Mouse (Mus musculus) spleen, adult 2 months (tissue): ENCODE data around the gene Slc13a4.

ENCODE experiments used
- CTCF ChIP-seq: fragments of 200-500 bp; IDR thresholded peaks from 2 replicates; pipeline ENCODE4 v1.5.1; 2011; ENCODE audit warnings: mild to moderate bottlenecking, inconsistent platforms; ENCODE audit not compliant: insufficient read depth, insufficient read length, insufficient replicate concordance; ENCODE audit errors: extremely low read depth
- POLR2A ChIP-seq: fragments of 200-500 bp; IDR thresholded peaks from 2 replicates; pipeline ENCODE4 v1.6.1; 2011; ENCODE audit warnings: low read depth, low read length, inconsistent platforms

- no peak for TF ChIP-seq CTCF
- no peak for TF ChIP-seq POLR2A
These were observed 29.9 kb downstream of the Slc13a4 start for GRCm38 (mm10) chr6:35277903-35278587.
